Mouse (Mus musculus): ENCODE results near the gene Gucy2d. TPM values are rescaled to one million over a fixed set of nuclear protein-coding genes. Genes with fewer than 3 reads are reported as not detected.

Gene Gucy2d
- 0.28 and 0.37 TPM in 2 replicates for polyA plus RNA-seq (2015; fragmentation: Nextera tagmentation; extraction: Ambion mirVana)

GRCm38 (mm10) chr7:98439956-98440466, at the start of gene Gucy2d:
TSS of gene Gucy2d (plus strand) at chr7:98440416.
- WGBS: 53% methylated on average over 10 of the region's 10 CpGs
- no peak within 1 kb of the TSS for H3K4me3 ChIP-seq (replicated peaks)
- no peak within 1 kb of the TSS for H3K4me2 ChIP-seq
- H3K27ac ChIP-seq (replicated peaks): no peak within 1 kb of the TSS
- H3K36me3 ChIP-seq: no peaks in the 10 kb centered on the region
- no peaks in the 10 kb centered on the region for H3K4me1 ChIP-seq
- no peak for ATAC-seq (ENCODE audit: low FRiP score)
- H3K9me3 ChIP-seq (replicated peaks): no peaks in the 10 kb centered on the region
- no peaks in the 10 kb centered on the region for H3K27me3 ChIP-seq (replicated peaks)
- H3K9ac ChIP-seq (replicated peaks): no peak within 1 kb of the TSS

DNA sequence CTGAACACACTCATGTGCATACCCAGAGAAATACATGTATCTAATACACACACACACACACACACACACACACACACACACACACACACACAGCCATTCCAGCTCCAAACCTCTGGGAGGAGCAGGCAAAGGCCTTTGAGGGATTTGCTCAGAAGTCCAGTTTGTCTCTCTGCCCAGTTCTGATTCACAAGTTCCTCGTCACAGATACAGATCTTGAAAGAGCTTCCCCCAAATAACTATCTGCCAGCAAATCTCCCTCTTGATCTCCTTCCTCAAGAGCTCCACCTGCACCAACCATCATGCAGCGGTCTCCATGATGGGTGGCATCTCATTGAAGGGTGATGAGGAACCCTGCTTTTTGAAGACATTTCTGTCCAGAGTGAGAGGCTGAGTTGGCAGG, 49.7 kb upstream of the Gucy2d start:
- no peaks in the 10 kb centered on the region for H3K36me3 ChIP-seq
- no peak overlapping the region for H3K4me2 ChIP-seq
- H3K9me3 ChIP-seq (replicated peaks): no peaks in the 10 kb centered on the region
- H3K4me3 ChIP-seq (replicated peaks): no peak overlapping the region
- H3K27ac ChIP-seq (replicated peaks): no peak overlapping the region
- ATAC-seq (ENCODE audit: low FRiP score): no peak
- no peak overlapping the region for H3K9ac ChIP-seq (replicated peaks)
- 85% methylated on average over 2 of the region's 2 CpGs for WGBS
- H3K4me1 ChIP-seq: peaks cover 20% of the 10 kb centered on the region
- H3K27me3 ChIP-seq (replicated peaks): no peaks in the 10 kb centered on the region

- ATAC-seq (ENCODE audit: low FRiP score): no peak
- H3K4me1 ChIP-seq: peaks cover 20% of the 10 kb centered on the region
- H3K27ac ChIP-seq (replicated peaks): no peak overlapping the region
- no peak overlapping the region for H3K9ac ChIP-seq (replicated peaks)
- H3K4me2 ChIP-seq: no peak overlapping the region
- no peaks in the 10 kb centered on the region for H3K9me3 ChIP-seq (replicated peaks)
- H3K4me3 ChIP-seq (replicated peaks): no peak overlapping the region
- WGBS: 68% methylated on average over 7 of the region's 7 CpGs
- H3K27me3 ChIP-seq (replicated peaks): no peaks in the 10 kb centered on the region
- H3K36me3 ChIP-seq: no peaks in the 10 kb centered on the region
Observed at GRCm38 (mm10) chr7:98391351-98391936, 48.8 kb upstream of the Gucy2d start.

DNA sequence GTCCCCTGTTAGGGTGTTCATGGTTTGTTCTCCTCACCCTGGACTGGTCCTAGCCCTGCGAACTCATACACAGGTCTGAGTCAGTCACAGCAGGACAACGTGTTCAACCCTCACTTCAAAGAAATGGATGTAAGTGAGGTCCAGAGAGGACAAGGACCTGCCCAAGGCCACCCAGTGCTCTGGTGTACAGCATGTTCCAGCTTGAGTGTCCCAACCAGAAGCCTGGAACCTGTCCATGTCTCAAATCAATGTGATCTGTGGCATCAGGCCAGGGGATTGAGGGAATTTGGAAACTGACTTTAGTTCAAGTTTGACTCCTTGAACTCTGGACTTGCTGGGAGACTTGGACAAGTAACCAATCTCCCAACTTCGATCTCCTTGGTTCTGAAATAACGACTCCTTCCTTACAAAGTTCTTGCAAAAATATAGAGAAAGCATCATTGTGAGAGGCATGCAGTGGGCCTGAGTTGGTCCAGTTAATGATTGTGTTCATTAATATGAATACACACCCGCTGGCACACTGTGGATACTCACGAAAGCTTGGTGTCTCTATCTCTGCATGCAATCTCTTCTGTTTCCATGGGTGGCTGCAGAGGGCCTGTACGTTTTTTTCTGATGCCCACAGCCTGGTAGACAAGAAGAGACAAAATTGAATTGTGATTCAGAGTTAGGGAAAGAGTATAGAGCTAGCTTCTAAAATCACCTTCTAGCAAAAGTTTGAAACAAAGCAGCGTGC, 47.6 kb upstream of the Gucy2d start:
- Histone ChIP-seq H3K27ac (replicated peaks) (no peak overlapping the region), H3K4me1 (peaks cover 20% of the 10 kb centered on the region), H3K36me3 (no peaks in the 10 kb centered on the region), H3K9ac (replicated peaks) (no peak overlapping the region), H3K4me3 (replicated peaks) (no peak overlapping the region), H3K27me3 (replicated peaks) (no peaks in the 10 kb centered on the region), H3K9me3 (replicated peaks) (no peaks in the 10 kb centered on the region), H3K4me2 (no peak overlapping the region)
- WGBS: 89% methylated on average over 8 of the region's 8 CpGs
- no peak for ATAC-seq (ENCODE audit: low FRiP score)

DNA sequence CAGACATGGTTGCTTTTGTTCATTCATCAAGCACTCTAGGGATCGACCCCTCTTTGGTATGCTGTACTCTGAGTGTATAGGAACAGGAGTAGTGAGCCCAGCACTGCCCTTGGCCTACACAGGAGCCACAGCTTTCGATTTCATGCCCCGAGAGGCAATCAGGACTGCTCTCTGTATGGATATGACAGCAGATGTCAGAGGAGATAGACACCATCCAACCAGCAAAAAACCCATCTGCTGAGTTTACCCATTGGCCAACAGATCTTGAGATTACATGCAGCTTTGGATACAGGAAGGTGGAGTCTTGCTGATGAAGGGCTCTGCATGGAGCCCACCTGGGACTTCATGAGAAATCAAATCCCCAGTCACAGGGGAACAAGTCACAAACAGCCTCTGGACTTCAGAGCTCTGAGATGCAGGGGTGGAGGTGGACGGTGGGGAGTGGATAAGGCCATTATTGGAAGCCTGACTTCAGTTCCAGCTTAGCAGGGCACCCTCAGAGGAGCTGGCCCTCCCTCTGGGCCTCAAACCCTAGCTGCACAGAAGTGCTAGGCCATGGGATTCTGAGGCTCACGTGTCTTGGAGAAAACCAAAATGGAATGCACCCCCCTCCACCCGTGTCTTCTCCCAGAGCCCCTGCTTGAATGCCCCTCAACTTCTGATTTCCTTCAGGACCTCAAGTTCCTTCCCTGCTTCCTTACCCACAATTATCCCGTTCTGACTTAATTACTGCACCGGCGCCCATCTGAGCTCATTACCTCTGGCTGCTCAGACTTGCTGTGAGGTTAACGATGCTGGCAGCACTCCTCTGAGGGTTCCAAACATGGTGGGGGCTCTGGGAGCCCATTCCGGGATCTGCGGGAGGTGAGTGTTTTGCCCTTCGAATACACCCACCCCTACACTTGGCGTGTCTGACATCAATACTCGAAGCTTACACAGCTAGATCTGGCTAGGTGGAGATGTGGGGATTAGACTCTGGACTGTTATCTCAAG, 37.3 kb upstream of the Gucy2d start:
- ATAC-seq (ENCODE audit: low FRiP score): peak; percentile 31; the same call in 1 of the 2 replicates
- Histone ChIP-seq H3K9ac (replicated peaks) (no peak overlapping the region), H3K4me2 (no peak overlapping the region), H3K4me3 (replicated peaks) (no peak overlapping the region), H3K27ac (replicated peaks) (no peak overlapping the region), H3K27me3 (replicated peaks) (no peaks in the 10 kb centered on the region), H3K4me1 (peaks cover 20% of the 10 kb centered on the region), H3K9me3 (replicated peaks) (no peaks in the 10 kb centered on the region), H3K36me3 (no peaks in the 10 kb centered on the region)
- WGBS: 45% methylated on average over 15 of the region's 15 CpGs

DNA sequence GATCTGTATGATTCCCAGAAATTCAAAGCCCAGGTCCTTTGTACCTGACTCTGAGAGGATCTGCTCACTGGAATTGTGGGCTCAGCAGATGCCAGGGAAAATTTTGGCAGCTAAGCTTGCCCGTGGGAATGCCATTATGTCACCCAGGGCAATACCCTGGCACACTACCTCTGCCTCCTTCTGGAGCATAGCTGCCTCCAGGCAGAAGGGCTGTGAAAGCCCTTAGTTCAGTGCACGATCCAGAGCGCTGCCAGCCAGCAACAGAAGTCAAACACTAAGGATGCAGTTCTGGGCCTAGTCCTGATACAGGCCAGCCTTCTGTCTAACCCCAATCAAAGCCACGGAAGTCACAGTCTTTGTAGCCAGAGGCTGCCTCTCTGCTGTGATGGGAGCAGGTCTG, 36.2 kb upstream of the Gucy2d start:
- WGBS: 53% methylated on average over 4 of the region's 4 CpGs
- no peaks in the 10 kb centered on the region for H3K27me3 ChIP-seq (replicated peaks)
- peaks cover 20% of the 10 kb centered on the region for H3K4me1 ChIP-seq
- no peak overlapping the region for H3K9ac ChIP-seq (replicated peaks)
- peak overlapping the region; percentile 41 for H3K27ac ChIP-seq (replicated peaks)
- no peak overlapping the region for H3K4me3 ChIP-seq (replicated peaks)
- H3K9me3 ChIP-seq (replicated peaks): no peaks in the 10 kb centered on the region
- H3K4me2 ChIP-seq: no peak overlapping the region
- peak; percentile 61 for ATAC-seq (ENCODE audit: low FRiP score)
- H3K36me3 ChIP-seq: no peaks in the 10 kb centered on the region

DNA sequence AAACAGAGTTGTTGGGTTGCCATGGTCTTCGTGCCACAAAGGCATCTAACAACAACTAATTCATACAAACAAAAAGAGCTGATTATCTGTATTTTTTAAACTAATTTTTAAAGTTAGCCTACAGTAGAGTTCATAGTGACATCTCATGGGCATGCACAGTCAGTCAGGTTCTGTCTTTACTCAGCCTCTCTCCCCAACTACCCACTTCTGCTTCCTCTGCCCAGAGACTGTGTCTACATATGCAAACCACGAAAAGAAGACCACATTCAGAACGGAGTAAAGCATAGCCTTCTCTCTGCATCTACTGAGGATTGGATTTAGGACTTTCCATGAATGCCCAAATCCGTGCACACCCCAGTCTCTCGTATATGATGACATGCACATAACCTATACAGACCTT, 32.6 kb upstream of the Gucy2d start:
- H3K27me3 ChIP-seq (replicated peaks): no peaks in the 10 kb centered on the region
- H3K27ac ChIP-seq (replicated peaks): no peak overlapping the region
- peaks cover 17% of the 10 kb centered on the region for H3K4me1 ChIP-seq
- no peak overlapping the region for H3K9ac ChIP-seq (replicated peaks)
- 87% methylated on average over 5 of the region's 5 CpGs for WGBS
- no peak overlapping the region for H3K4me2 ChIP-seq
- no peak for ATAC-seq (ENCODE audit: low FRiP score)
- H3K9me3 ChIP-seq (replicated peaks): no peaks in the 10 kb centered on the region
- H3K36me3 ChIP-seq: no peaks in the 10 kb centered on the region
- H3K4me3 ChIP-seq (replicated peaks): no peak overlapping the region

GRCm38 (mm10) chr7:98413115-98413514, 27.1 kb upstream of the Gucy2d start:
- Histone ChIP-seq H3K4me3 (replicated peaks) (no peak overlapping the region), H3K4me2 (no peak overlapping the region), H3K27me3 (replicated peaks) (no peaks in the 10 kb centered on the region), H3K27ac (replicated peaks) (no peak overlapping the region), H3K36me3 (no peaks in the 10 kb centered on the region), H3K9ac (replicated peaks) (no peak overlapping the region), H3K4me1 (no peaks in the 10 kb centered on the region), H3K9me3 (replicated peaks) (no peaks in the 10 kb centered on the region)
- no peak for ATAC-seq (ENCODE audit: low FRiP score)
- 83% methylated on average over 4 of the region's 4 CpGs for WGBS

- no peaks in the 10 kb centered on the region for H3K27me3 ChIP-seq (replicated peaks)
- no peaks in the 10 kb centered on the region for H3K36me3 ChIP-seq
- 61% methylated on average over 3 of the region's 3 CpGs for WGBS
- no peak overlapping the region for H3K4me3 ChIP-seq (replicated peaks)
- H3K9ac ChIP-seq (replicated peaks): no peak overlapping the region
- ATAC-seq (ENCODE audit: low FRiP score): no peak
- H3K27ac ChIP-seq (replicated peaks): no peak overlapping the region
- no peak overlapping the region for H3K4me2 ChIP-seq
- H3K4me1 ChIP-seq: peaks cover 8% of the 10 kb centered on the region; the same call in 1 of the 2 replicates
- no peaks in the 10 kb centered on the region for H3K9me3 ChIP-seq (replicated peaks)
Observed at GRCm38 (mm10) chr7:98415550-98415949, 24.7 kb upstream of the Gucy2d start.

DNA sequence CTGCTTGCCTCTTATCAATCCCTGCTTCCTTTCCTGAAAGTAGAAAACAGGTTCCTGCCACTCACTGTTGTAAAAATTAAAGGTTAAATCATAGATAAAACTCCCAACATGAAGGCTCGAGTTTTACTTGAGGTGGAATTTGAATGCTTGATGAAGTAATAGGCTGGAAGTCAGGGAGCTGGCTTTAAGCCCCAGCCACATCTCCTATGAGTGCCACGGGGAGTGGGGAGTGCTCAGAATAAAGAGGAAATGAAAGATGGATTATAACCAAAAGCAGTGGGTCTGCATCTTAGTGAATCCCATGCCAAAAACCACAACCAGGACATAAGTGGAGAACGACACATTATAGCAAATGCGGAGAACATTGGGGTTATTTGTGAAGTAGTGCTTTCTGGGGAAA, 24.2 kb upstream of the Gucy2d start:
- Histone ChIP-seq H3K27ac (replicated peaks) (no peak overlapping the region), H3K27me3 (replicated peaks) (no peaks in the 10 kb centered on the region), H3K4me2 (no peak overlapping the region), H3K9me3 (replicated peaks) (no peaks in the 10 kb centered on the region), H3K4me3 (replicated peaks) (no peak overlapping the region), H3K9ac (replicated peaks) (no peak overlapping the region), H3K36me3 (no peaks in the 10 kb centered on the region), H3K4me1 (peaks cover 8% of the 10 kb centered on the region; the same call in 1 of the 2 replicates)
- no peak for ATAC-seq (ENCODE audit: low FRiP score)
- 84% methylated on average over 4 of the region's 4 CpGs for WGBS

DNA sequence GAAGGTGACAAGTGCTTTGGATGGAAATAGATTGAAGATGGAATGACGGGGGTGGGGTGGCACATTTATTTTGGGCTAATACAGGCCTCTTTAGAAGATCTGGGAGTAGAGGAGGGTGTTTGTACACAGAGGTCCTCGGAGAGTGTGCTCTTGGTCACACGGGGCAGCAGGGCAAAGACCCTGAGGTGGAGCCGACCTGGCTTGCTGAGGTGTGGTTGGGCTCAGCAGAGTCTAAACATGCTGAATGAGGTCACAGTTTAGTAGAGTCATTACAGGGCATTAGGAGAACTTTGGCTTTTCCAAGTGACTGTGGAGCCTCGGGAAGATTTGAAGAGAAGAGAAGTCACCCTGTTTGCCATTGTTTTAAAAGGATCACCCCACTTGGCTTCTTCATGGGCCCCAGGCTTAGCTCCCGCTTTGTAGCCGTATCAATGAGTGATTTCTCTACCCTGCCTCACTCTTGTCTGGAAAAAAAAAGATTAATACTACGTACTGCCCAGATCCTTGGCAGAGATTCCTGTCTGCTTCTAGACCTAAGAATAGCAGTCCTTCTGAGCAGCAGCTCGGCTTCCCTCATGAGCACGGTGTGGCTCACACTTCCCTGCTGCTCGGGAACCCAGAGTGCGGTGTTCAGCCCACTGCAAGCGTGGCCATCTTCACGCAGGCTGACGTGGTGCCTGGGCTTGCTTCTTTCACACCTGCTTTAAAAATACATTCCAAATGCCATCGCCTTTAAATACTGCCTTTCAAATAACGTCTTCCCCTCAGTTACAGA, 22.0 kb upstream of the Gucy2d start:
- WGBS: 71% methylated on average over 17 of the region's 17 CpGs
- Histone ChIP-seq H3K4me1 (peaks cover 8% of the 10 kb centered on the region; the same call in 1 of the 2 replicates), H3K9me3 (replicated peaks) (no peaks in the 10 kb centered on the region), H3K36me3 (no peaks in the 10 kb centered on the region), H3K27me3 (replicated peaks) (no peaks in the 10 kb centered on the region), H3K4me2 (no peak overlapping the region), H3K4me3 (replicated peaks) (no peak overlapping the region), H3K9ac (replicated peaks) (no peak overlapping the region), H3K27ac (replicated peaks) (0 out of 2 replicates have a peak overlapping the region, but pooled peaks have one; percentile 9)
- ATAC-seq (ENCODE audit: low FRiP score): no peak

Data from neural tube, embryonic 15.5 days (tissue).